Mouse (Mus musculus): ENCODE data around the gene Krtap5-4. TPM values are rescaled to one million over a fixed set of nuclear protein-coding genes. Genes with fewer than 3 reads are reported as not detected.
"Not testable (repeated sequence)": the region's sequence is repeated elsewhere in the genome, so short reads cannot be mapped to it uniquely, and the experiment has no call there.

Gene Krtap5-4
- polyA plus RNA-seq (2015; fragmentation: Nextera tagmentation; extraction: Ambion mirVana), result not detected in 2 replicates

GRCm38 (mm10) chr7:142303249-142303648, at the start of gene Krtap5-4:
Krtap5-4 (plus strand) TSS chr7:142303549.
- H3K27me3 ChIP-seq (ENCODE audit: control insufficient read depth, insufficient read depth, low read depth, low read length), result peaks cover 7% of the 10 kb centered on the region; the same call in 1 of the 2 replicates
- 17% methylated on average over 3 of the region's 3 CpGs for WGBS (ENCODE audit: insufficient replicate concordance)
- no peak for ATAC-seq (ENCODE audit: low read depth)

GRCm38 (mm10) chr7:142255517-142255916, 47.8 kb upstream of the Krtap5-4 start:
- ATAC-seq (ENCODE audit: low read depth), result no peak
- Histone ChIP-seq H3K4me1 (ENCODE audit: control insufficient read depth, low read depth, low read length) (no peaks in the 10 kb centered on the region), H3K27ac (ENCODE audit: low read length) (no peak overlapping the region), H3K27me3 (ENCODE audit: control insufficient read depth, insufficient read depth, low read depth, low read length) (no peaks in the 10 kb centered on the region), H3K9ac (ENCODE audit: low read depth, low read length) (no peak overlapping the region), H3K4me3 (ENCODE audit: low read depth, low read length) (no peak overlapping the region), H3K4me2 (ENCODE audit: low read depth, low read length) (no peak overlapping the region), H3K36me3 (ENCODE audit: control insufficient read depth, insufficient read depth) (no peaks in the 10 kb centered on the region), H3K9me3 (replicated peaks; ENCODE audit: control insufficient read depth, low read length) (no peaks in the 10 kb centered on the region)
- WGBS (ENCODE audit: insufficient replicate concordance), result 0% methylated on average over 2 of the region's 2 CpGs

More at GRCm38 (mm10) chr7:142303249-142303648, at the start of gene Krtap5-4:
- Histone ChIP-seq H3K27ac (ENCODE audit: low read length) (no peak within 1 kb of the TSS), H3K4me2 (ENCODE audit: low read depth, low read length) (no peak within 1 kb of the TSS), H3K36me3 (ENCODE audit: control insufficient read depth, insufficient read depth) (no peaks in the 10 kb centered on the region), H3K4me1 (ENCODE audit: control insufficient read depth, low read depth, low read length) (no peaks in the 10 kb centered on the region), H3K9ac (ENCODE audit: low read depth, low read length) (no peak within 1 kb of the TSS), H3K4me3 (ENCODE audit: low read depth, low read length) (no peak within 1 kb of the TSS), H3K9me3 (replicated peaks; ENCODE audit: control insufficient read depth, low read length) (no peaks in the 10 kb centered on the region)

- 13% methylated on average over 1 of the region's 1 CpGs for WGBS (ENCODE audit: insufficient replicate concordance)
- not testable (repeated sequence) for H3K9me3 ChIP-seq (replicated peaks; ENCODE audit: control insufficient read depth, low read length); H3K4me3 ChIP-seq (ENCODE audit: low read depth, low read length); H3K4me1 ChIP-seq (ENCODE audit: control insufficient read depth, low read depth, low read length); H3K27ac ChIP-seq (ENCODE audit: low read length); H3K36me3 ChIP-seq (ENCODE audit: control insufficient read depth, insufficient read depth); ATAC-seq (ENCODE audit: low read depth); H3K27me3 ChIP-seq (ENCODE audit: control insufficient read depth, insufficient read depth, low read depth, low read length); H3K9ac ChIP-seq (ENCODE audit: low read depth, low read length); H3K4me2 ChIP-seq (ENCODE audit: low read depth, low read length)
Observed at GRCm38 (mm10) chr7:142258254-142258653, 45.1 kb upstream of the Krtap5-4 start, which contains the start of gene Gm2431. Gm2431 (minus strand) TSS chr7:142258354.

- not testable (repeated sequence) for H3K36me3 ChIP-seq (ENCODE audit: control insufficient read depth, insufficient read depth); H3K9ac ChIP-seq (ENCODE audit: low read depth, low read length); H3K4me3 ChIP-seq (ENCODE audit: low read depth, low read length); H3K27ac ChIP-seq (ENCODE audit: low read length); ATAC-seq (ENCODE audit: low read depth); H3K9me3 ChIP-seq (replicated peaks; ENCODE audit: control insufficient read depth, low read length); H3K4me2 ChIP-seq (ENCODE audit: low read depth, low read length); H3K27me3 ChIP-seq (ENCODE audit: control insufficient read depth, insufficient read depth, low read depth, low read length); H3K4me1 ChIP-seq (ENCODE audit: control insufficient read depth, low read depth, low read length)
Observed at GRCm38 (mm10) chr7:142274263-142274662, 29.1 kb upstream of the Krtap5-4 start, which contains the start of gene Gm4559. Gm4559 (minus strand) TSS chr7:142274363.

- not testable (repeated sequence) for H3K27ac ChIP-seq (ENCODE audit: low read length); H3K9ac ChIP-seq (ENCODE audit: low read depth, low read length); H3K36me3 ChIP-seq (ENCODE audit: control insufficient read depth, insufficient read depth); H3K9me3 ChIP-seq (replicated peaks; ENCODE audit: control insufficient read depth, low read length); H3K4me1 ChIP-seq (ENCODE audit: control insufficient read depth, low read depth, low read length); ATAC-seq (ENCODE audit: low read depth); H3K4me2 ChIP-seq (ENCODE audit: low read depth, low read length); H3K4me3 ChIP-seq (ENCODE audit: low read depth, low read length)
- H3K27me3 ChIP-seq (ENCODE audit: control insufficient read depth, insufficient read depth, low read depth, low read length), result peaks cover 10% of the 10 kb centered on the region
- WGBS (ENCODE audit: insufficient replicate concordance), result 0% methylated on average over 3 of the region's 3 CpGs
Observed at GRCm38 (mm10) chr7:142278183-142278582, 25.2 kb upstream of the Krtap5-4 start.

- not testable (repeated sequence) for H3K4me1 ChIP-seq (ENCODE audit: control insufficient read depth, low read depth, low read length); H3K9ac ChIP-seq (ENCODE audit: low read depth, low read length); H3K4me2 ChIP-seq (ENCODE audit: low read depth, low read length); H3K36me3 ChIP-seq (ENCODE audit: control insufficient read depth, insufficient read depth); H3K9me3 ChIP-seq (replicated peaks; ENCODE audit: control insufficient read depth, low read length); ATAC-seq (ENCODE audit: low read depth); H3K27ac ChIP-seq (ENCODE audit: low read length); H3K4me3 ChIP-seq (ENCODE audit: low read depth, low read length)
- WGBS (ENCODE audit: insufficient replicate concordance), result 44% methylated on average over 1 of the region's 1 CpGs
- peaks cover 22% of the 10 kb centered on the region for H3K27me3 ChIP-seq (ENCODE audit: control insufficient read depth, insufficient read depth, low read depth, low read length)
Observed at GRCm38 (mm10) chr7:142279291-142279690, 24.1 kb upstream of the Krtap5-4 start.

- not testable (repeated sequence) for ATAC-seq (ENCODE audit: low read depth)
- H3K27me3 ChIP-seq (ENCODE audit: control insufficient read depth, insufficient read depth, low read depth, low read length), result peaks cover 32% of the 10 kb centered on the region
Observed at GRCm38 (mm10) chr7:142282847-142283246, 20.5 kb upstream of the Krtap5-4 start.

GRCm38 (mm10) chr7:142284023-142284591, 19.2 kb upstream of the Krtap5-4 start:
- no peaks in the 10 kb centered on the region for H3K36me3 ChIP-seq (ENCODE audit: control insufficient read depth, insufficient read depth)
- H3K4me3 ChIP-seq (ENCODE audit: low read depth, low read length), result peak overlapping the region; percentile 58
- no peaks in the 10 kb centered on the region; the same call in 1 of the 2 replicates for H3K4me1 ChIP-seq (ENCODE audit: control insufficient read depth, low read depth, low read length)
- H3K27ac ChIP-seq (ENCODE audit: low read length), result no peak overlapping the region
- peaks cover 32% of the 10 kb centered on the region for H3K27me3 ChIP-seq (ENCODE audit: control insufficient read depth, insufficient read depth, low read depth, low read length)
- WGBS (ENCODE audit: insufficient replicate concordance), result under 1% methylated on average over 38 of the region's 38 CpGs
- no peaks in the 10 kb centered on the region for H3K9me3 ChIP-seq (replicated peaks; ENCODE audit: control insufficient read depth, low read length)
- H3K9ac ChIP-seq (ENCODE audit: low read depth, low read length), result peak overlapping the region; percentile 57
- H3K4me2 ChIP-seq (ENCODE audit: low read depth, low read length), result peak overlapping the region; percentile 83
- 0 out of 2 replicates have a peak, but pooled peaks have one; percentile 30 for ATAC-seq (ENCODE audit: low read depth)

More at GRCm38 (mm10) chr7:142282847-142283246, 20.5 kb upstream of the Krtap5-4 start:
- not testable (repeated sequence) for H3K9ac ChIP-seq (ENCODE audit: low read depth, low read length); H3K9me3 ChIP-seq (replicated peaks; ENCODE audit: control insufficient read depth, low read length); H3K4me2 ChIP-seq (ENCODE audit: low read depth, low read length); H3K4me3 ChIP-seq (ENCODE audit: low read depth, low read length); H3K4me1 ChIP-seq (ENCODE audit: control insufficient read depth, low read depth, low read length); H3K27ac ChIP-seq (ENCODE audit: low read length); H3K36me3 ChIP-seq (ENCODE audit: control insufficient read depth, insufficient read depth)
- WGBS (ENCODE audit: insufficient replicate concordance), result 46% methylated on average over 2 of the region's 2 CpGs

- Histone ChIP-seq H3K4me3 (ENCODE audit: low read depth, low read length) (peak overlapping the region; percentile 58), H3K27me3 (ENCODE audit: control insufficient read depth, insufficient read depth, low read depth, low read length) (peaks cover 32% of the 10 kb centered on the region), H3K36me3 (ENCODE audit: control insufficient read depth, insufficient read depth) (no peaks in the 10 kb centered on the region), H3K4me2 (ENCODE audit: low read depth, low read length) (peak overlapping the region; percentile 83), H3K27ac (ENCODE audit: low read length) (no peak overlapping the region), H3K9me3 (replicated peaks; ENCODE audit: control insufficient read depth, low read length) (no peaks in the 10 kb centered on the region), H3K4me1 (ENCODE audit: control insufficient read depth, low read depth, low read length) (no peaks in the 10 kb centered on the region; the same call in 1 of the 2 replicates), H3K9ac (ENCODE audit: low read depth, low read length) (peak overlapping the region; percentile 57)
- ATAC-seq (ENCODE audit: low read depth), result peak; percentile 35; the same call in 1 of the 2 replicates
- 0% methylated on average over 19 of the region's 19 CpGs for WGBS (ENCODE audit: insufficient replicate concordance)
Observed at GRCm38 (mm10) chr7:142284615-142285080, 18.7 kb upstream of the Krtap5-4 start.

Data from liver, embryonic 16.5 days (tissue).